Mouse (Mus musculus) MEL (cell line): ENCODE results near the gene Tnfrsf19. TPM values are rescaled to one million over a fixed set of nuclear protein-coding genes. Genes with fewer than 3 reads are reported as not detected.

Source experiments
- DNase-seq: peaks from one replicate; pipeline ENCODE4 v3.0.0; 2011; ENCODE audit warnings: low read depth, low spot score
- H3K27ac ChIP-seq: 2 replicates; pipeline ENCODE4 v1.5.1; 2012; ENCODE audit warnings: low read depth, mild to moderate bottlenecking, control low read depth, low read length, moderate library complexity; ENCODE audit not compliant: control insufficient read depth
- H3K27me3 ChIP-seq, 2 experiments: fragments of 150-350 bp in 1 of 2; sonication (generic) in 1 of 2; 2 replicates each; pipeline ENCODE4 v1.6.1; 2012; ENCODE audit warnings: low read length in 2 of 2, mild to moderate bottlenecking in 2 of 2, improper control_type of control experiment in 1 of 2, moderate library complexity in 1 of 2; ENCODE audit not compliant: insufficient read depth in 2 of 2, control insufficient read depth in 1 of 2
- H3K36me3 ChIP-seq, 2 experiments: 2 replicates each; pipeline ENCODE4 v1.6.1; 2012 to 2014; ENCODE audit warnings: low read length in 2 of 2, improper control_type of control experiment in 1 of 2, inconsistent platforms in 1 of 2, mild to moderate bottlenecking in 1 of 2; ENCODE audit not compliant: insufficient read depth in 2 of 2, control insufficient read depth in 1 of 2
- H3K4me1 ChIP-seq, 2 experiments: fragments of 150-350 bp in 1 of 2; sonication (generic) in 1 of 2; 2 replicates each; pipeline ENCODE4 v1.6.1; 2012; ENCODE audit warnings: low read length in 2 of 2, improper control_type of control experiment in 1 of 2, mild to moderate bottlenecking in 1 of 2; ENCODE audit not compliant: insufficient read depth in 2 of 2, control insufficient read depth in 1 of 2
- H3K4me3 ChIP-seq, 2 experiments: fragments of 150-350 bp in 1 of 2; sonication (generic) in 1 of 2; 2 replicates each; pipeline ENCODE4 v1.5.1; 2012; ENCODE audit warnings: low read depth in 2 of 2, low read length in 2 of 2, mild to moderate bottlenecking in 2 of 2, moderate library complexity in 2 of 2, control low read depth in 1 of 2, improper control_type of control experiment in 1 of 2; ENCODE audit not compliant: control insufficient read depth in 1 of 2, insufficient read depth in 1 of 2
- H3K79me2 ChIP-seq: 2 replicates; pipeline ENCODE4 v1.6.1; 2012; ENCODE audit warnings: mild to moderate bottlenecking, low read length, moderate library complexity; ENCODE audit not compliant: control insufficient read depth, poor library complexity, insufficient read depth
- H3K9ac ChIP-seq: 2 replicates; pipeline ENCODE4 v1.6.1; 2012; ENCODE audit warnings: low read depth, mild to moderate bottlenecking, control low read depth, low read length, moderate library complexity; ENCODE audit not compliant: control insufficient read depth, poor library complexity, severe bottlenecking
- H3K9me3 ChIP-seq: fragments of 150-350 bp; sonication (generic); replicated peaks from 2 replicates; pipeline ENCODE4 v1.6.1; 2012; ENCODE audit warnings: mild to moderate bottlenecking, low read length, improper control_type of control experiment, moderate library complexity; ENCODE audit not compliant: insufficient read depth
- CHD2 ChIP-seq: IDR thresholded peaks from 2 replicates; pipeline ENCODE4 v1.6.1; 2011; ENCODE audit warnings: low read length, improper control_type of control experiment
- CTCF ChIP-seq, 3 experiments: IDR thresholded peaks in 2 of 3; conservative IDR thresholded peaks in 1 of 3; 2 replicates each; pipeline ENCODE4 v1.5.1; 2011 to 2012; ENCODE audit warnings: low read length in 3 of 3, low read depth in 2 of 3, mild to moderate bottlenecking in 2 of 3, improper control_type of control experiment in 1 of 3, inconsistent platforms in 1 of 3, mixed read lengths in 1 of 3, moderate library complexity in 1 of 3; ENCODE audit not compliant: control insufficient read depth in 1 of 3, insufficient read depth in 1 of 3, poor library complexity in 1 of 3, severe bottlenecking in 1 of 3
- E2F4 ChIP-seq: IDR thresholded peaks from 2 replicates; pipeline ENCODE4 v1.6.1; 2011; ENCODE audit warnings: low read depth, low read length, improper control_type of control experiment, borderline replicate concordance
- EP300 ChIP-seq, 2 experiments: IDR thresholded peaks; 2 replicates each; pipeline ENCODE4 v1.6.1; 2011; ENCODE audit warnings: improper control_type of control experiment in 2 of 2, low read length in 2 of 2, low read depth in 1 of 2, mild to moderate bottlenecking in 1 of 2
- GATA1 ChIP-seq: IDR thresholded peaks from 2 replicates; pipeline ENCODE4 v1.6.1; 2011; ENCODE audit warnings: low read depth, low read length, improper control_type of control experiment
- MAZ ChIP-seq: IDR thresholded peaks from 2 replicates; pipeline ENCODE4 v1.6.1; 2012; ENCODE audit warnings: low read depth, mild to moderate bottlenecking, inconsistent platforms, low read length, improper control_type of control experiment
- MXI1 ChIP-seq: IDR thresholded peaks from 2 replicates; pipeline ENCODE4 v1.6.1; 2011; ENCODE audit warnings: mild to moderate bottlenecking, low read depth, low read length, improper control_type of control experiment
- MYB ChIP-seq: IDR thresholded peaks from 2 replicates; pipeline ENCODE4 v1.6.1; 2011; ENCODE audit warnings: mild to moderate bottlenecking, low read depth, low read length, improper control_type of control experiment
- MYC ChIP-seq: IDR thresholded peaks from 2 replicates; pipeline ENCODE4 v1.6.1; 2011; ENCODE audit warnings: low read depth, mild to moderate bottlenecking, low read length, improper control_type of control experiment, moderate library complexity
- NELFE ChIP-seq: IDR thresholded peaks from 2 replicates; pipeline ENCODE4 v1.6.1; 2011; ENCODE audit warnings: low read depth, low read length, improper control_type of control experiment
- POLR2A ChIP-seq, 2 experiments: IDR thresholded peaks; 2 replicates each; pipeline ENCODE4 v1.6.1; 2011 to 2012; ENCODE audit warnings: low read length in 2 of 2, mild to moderate bottlenecking in 2 of 2, control low read depth in 1 of 2, improper control_type of control experiment in 1 of 2, low read depth in 1 of 2, moderate library complexity in 1 of 2; ENCODE audit not compliant: control insufficient read depth in 1 of 2, insufficient read depth in 1 of 2, poor library complexity in 1 of 2
- POLR2AphosphoS2 ChIP-seq: IDR thresholded peaks from 2 replicates; pipeline ENCODE4 v1.6.1; 2011; ENCODE audit warnings: low read length, improper control_type of control experiment
- POLR2AphosphoS5 ChIP-seq: IDR thresholded peaks from 2 replicates; pipeline ENCODE4 v1.6.1; 2012; ENCODE audit warnings: low read depth, borderline replicate concordance, mild to moderate bottlenecking, inconsistent platforms, low read length, moderate library complexity, mixed read lengths
- RCOR1 ChIP-seq: IDR thresholded peaks from 2 replicates; pipeline ENCODE4 v1.6.1; 2012; ENCODE audit warnings: low read depth, mild to moderate bottlenecking, inconsistent platforms, low read length, improper control_type of control experiment
- SIN3A ChIP-seq: IDR thresholded peaks from 2 replicates; pipeline ENCODE4 v1.6.1; 2012; ENCODE audit warnings: low read length, improper control_type of control experiment, inconsistent platforms
- SMC3 ChIP-seq: IDR thresholded peaks from 2 replicates; pipeline ENCODE4 v1.6.1; 2011; ENCODE audit warnings: low read depth, low read length, improper control_type of control experiment
- TCF12 ChIP-seq: IDR thresholded peaks from 2 replicates; pipeline ENCODE4 v1.6.1; 2014; ENCODE audit warnings: low read depth, mild to moderate bottlenecking, inconsistent platforms, low read length, improper control_type of control experiment, moderate library complexity
- USF2 ChIP-seq, 2 experiments: IDR thresholded peaks; 2 replicates each; pipeline ENCODE4 v1.6.1; 2011 to 2012; ENCODE audit warnings: improper control_type of control experiment in 2 of 2, low read length in 2 of 2, borderline replicate concordance in 1 of 2, inconsistent platforms in 1 of 2, low read depth in 1 of 2, mild to moderate bottlenecking in 1 of 2; ENCODE audit not compliant: insufficient read depth in 1 of 2
- ZC3H11A ChIP-seq: IDR thresholded peaks from 2 replicates; pipeline ENCODE4 v1.6.1; 2012; ENCODE audit warnings: low read depth, mild to moderate bottlenecking, inconsistent platforms, low read length, improper control_type of control experiment
- ZNF384 ChIP-seq: IDR thresholded peaks from 2 replicates; pipeline ENCODE4 v1.6.1; 2012; ENCODE audit warnings: low read depth, mild to moderate bottlenecking, inconsistent platforms, low read length, improper control_type of control experiment
- polyA plus RNA-seq, 2 experiments: library from polyadenylated mRNA; stranded (reverse) in 1 of 2; unstranded in 1 of 2; fragments of >175 nt in 1 of 2; fragments of >200 nt in 1 of 2; gene quantifications; 2 replicates each; pipeline versions ENCODE4 v1.2.1 to v1.2.4; 2012; ENCODE audit warnings: low replicate concordance in 2 of 2, low read depth in 1 of 2; ENCODE audit not compliant: insufficient read length in 2 of 2, insufficient read depth in 1 of 2, missing spikeins in 1 of 2
- total RNA-seq: library from RNA; depleted of rRNA; stranded (reverse); fragments of 300-350 nt; gene quantifications from 2 replicates; pipeline ENCODE4 v1.2.3, GENCODE M21; 2012

The Tnfrsf19 gene
- total and polyA plus RNA-seq, 3 experiments: not detected

- no peak for DNase-seq
- no peaks in the 10 kb centered on the region for H3K79me2 ChIP-seq
- no peaks in the 10 kb centered on the region for H3K36me3 ChIP-seq
- no peak overlapping the region for H3K9ac ChIP-seq
- no peaks in the 10 kb centered on the region; a peak in 2 of 4 replicates for H3K27me3 ChIP-seq
- no peaks in the 10 kb centered on the region for H3K9me3 ChIP-seq
- H3K4me3 ChIP-seq: no peak overlapping the region
- no peaks in the 10 kb centered on the region for H3K4me1 ChIP-seq
- TF ChIP-seq MAZ: no peak
- TF ChIP-seq MYC: no peak
- no peak for TF ChIP-seq USF2 (IDR thresholded peaks at IDR 0.05; ENCODE audit: borderline replicate concordance in 1 of 2, insufficient read depth in 1 of 2, low read depth in 1 of 2, low read length in 2 of 2)
- no peak for TF ChIP-seq SIN3A
- no peak for TF ChIP-seq SMC3
- TF ChIP-seq POLR2AphosphoS5: no peak
- TF ChIP-seq, all 39 proteins: peak for 0
- no peak overlapping the region for H3K27ac ChIP-seq
Measured at GRCm38 (mm10) chr14:61055864-61056263, 9.6 kb upstream of the Tnfrsf19 start.

- TF ChIP-seq USF2 (IDR thresholded peaks at IDR 0.05; ENCODE audit: borderline replicate concordance in 1 of 2, insufficient read depth in 1 of 2, low read depth in 1 of 2, low read length in 2 of 2) (no peak), ZC3H11A (no peak), CHD2 (no peak), POLR2AphosphoS2 (no peak), E2F4 (no peak), RCOR1 (no peak), POLR2A (IDR thresholded peaks at IDR 0.05; ENCODE audit: control insufficient read depth in 1 of 2, insufficient read depth in 1 of 2, low read depth in 1 of 2, low read length in 2 of 2, poor library complexity in 1 of 2) (no peak), MYB (no peak), ZNF384 (no peak), SIN3A (no peak), NELFE (no peak)
- TF ChIP-seq, all 39 proteins: peak for 0
- no peak overlapping the region for H3K9ac ChIP-seq
- H3K36me3 ChIP-seq: no peaks in the 10 kb centered on the region
- H3K9me3 ChIP-seq: no peaks in the 10 kb centered on the region
- no peak overlapping the region for H3K4me3 ChIP-seq
- no peaks in the 10 kb centered on the region for H3K79me2 ChIP-seq
- H3K4me1 ChIP-seq: no peaks in the 10 kb centered on the region
- H3K27me3 ChIP-seq: no peaks in the 10 kb centered on the region; a peak in 1 of 4 replicates
- no peak for DNase-seq
- H3K27ac ChIP-seq: no peak overlapping the region
Measured at GRCm38 (mm10) chr14:61052163-61052562, 5.9 kb upstream of the Tnfrsf19 start.

- no peak overlapping the region for H3K9ac ChIP-seq
- H3K36me3 ChIP-seq: no peaks in the 10 kb centered on the region
- H3K4me1 ChIP-seq: no peaks in the 10 kb centered on the region
- no peak for DNase-seq
- no peak for TF ChIP-seq CTCF (IDR thresholded peaks at IDR 0.05 in 2 of 3, conservative IDR thresholded peaks at IDR 0.05 in 1 of 3; ENCODE audit: control insufficient read depth in 1 of 3, insufficient read depth in 1 of 3, low read depth in 2 of 3, low read length in 3 of 3, poor library complexity in 1 of 3, severe bottlenecking in 1 of 3)
- no peak for TF ChIP-seq TCF12
- TF ChIP-seq MYC: no peak
- TF ChIP-seq EP300 (IDR thresholded peaks at IDR 0.05; ENCODE audit: low read depth in 1 of 2, low read length in 2 of 2): no peak
- TF ChIP-seq NELFE: no peak
- TF ChIP-seq MXI1: no peak
- TF ChIP-seq POLR2AphosphoS5: no peak
- no peak for TF ChIP-seq GATA1
- no peaks in the 10 kb centered on the region for H3K27me3 ChIP-seq
- H3K9me3 ChIP-seq: no peaks in the 10 kb centered on the region
- no peak overlapping the region for H3K27ac ChIP-seq
- no peak overlapping the region for H3K4me3 ChIP-seq
- H3K79me2 ChIP-seq: no peaks in the 10 kb centered on the region
Measured at GRCm38 (mm10) chr14:61045446-61046090, 722 bp downstream of the Tnfrsf19 start.
